Mouse (Mus musculus) ES-Bruce4 (cell line): ENCODE data around the gene Dnajb9. TPM values are rescaled to one million over a fixed set of nuclear protein-coding genes. Genes with fewer than 3 reads are reported as not detected.

ENCODE experiments used
- H3K27ac ChIP-seq: 2 replicates; pipeline ENCODE4 v1.5.1; 2012; ENCODE audit warnings: low read length, inconsistent platforms; ENCODE audit not compliant: insufficient read depth
- H3K27me3 ChIP-seq: 2 replicates; pipeline ENCODE4 v1.6.1; 2012; ENCODE audit warnings: mild to moderate bottlenecking, low read length, inconsistent platforms; ENCODE audit not compliant: control insufficient read depth, poor library complexity, insufficient read depth, severe bottlenecking
- H3K36me3 ChIP-seq: 2 replicates; pipeline ENCODE4 v1.6.1; 2012; ENCODE audit warnings: inconsistent platforms, mild to moderate bottlenecking, low read length, moderate library complexity; ENCODE audit not compliant: control insufficient read depth, poor library complexity, insufficient read depth, severe bottlenecking
- H3K4me1 ChIP-seq: one replicate; pipeline ENCODE4 v1.8.1; 2011; ENCODE audit warnings: low read length; ENCODE audit not compliant: control insufficient read depth, insufficient read depth
- H3K4me3 ChIP-seq: 2 replicates; pipeline ENCODE4 v1.5.1; 2011; ENCODE audit warnings: low read depth, mild to moderate bottlenecking, low read length
- H3K9ac ChIP-seq: 2 replicates; pipeline ENCODE4 v1.6.1; 2012; ENCODE audit warnings: low read depth, mild to moderate bottlenecking, inconsistent platforms; ENCODE audit not compliant: poor library complexity, severe bottlenecking
- H3K9me3 ChIP-seq: replicated peaks from 2 replicates; pipeline ENCODE4 v1.6.1; 2012; ENCODE audit warnings: mild to moderate bottlenecking, low read length, inconsistent platforms; ENCODE audit not compliant: control insufficient read depth, poor library complexity, insufficient read depth, severe bottlenecking
- CTCF ChIP-seq: IDR thresholded peaks from one replicate; pipeline ENCODE4 v1.8.1; 2011; ENCODE audit warnings: low read depth, low read length
- EP300 ChIP-seq: IDR thresholded peaks from 2 replicates; pipeline ENCODE4 v1.6.1; 2011; ENCODE audit warnings: low read depth, low read length; ENCODE audit not compliant: insufficient read depth
- POLR2A ChIP-seq: IDR thresholded peaks from one replicate; pipeline ENCODE4 v1.8.1; 2011; ENCODE audit warnings: low read length; ENCODE audit not compliant: insufficient read depth
- polyA plus RNA-seq: library from polyadenylated mRNA; stranded (reverse); fragments of >200 nt; gene quantifications from 2 replicates; pipeline ENCODE4 v1.2.4, GENCODE M21; 2011; ENCODE audit warnings: low read depth; ENCODE audit not compliant: missing spikeins, insufficient read depth, insufficient read length

Gene Dnajb9
- polyA plus RNA-seq, 1 experiment: 14.2 TPM

GRCm38 (mm10) chr12:44197873-44198525 is 12.1 kb downstream of the Dnajb9 start:
- Histone ChIP-seq H3K9ac (no peak overlapping the region), H3K4me3 (no peak overlapping the region), H3K27ac (no peak overlapping the region), H3K27me3 (no peaks in the 10 kb centered on the region), H3K36me3 (no peaks in the 10 kb centered on the region), H3K9me3 (no peaks in the 10 kb centered on the region), H3K4me1 (no peaks in the 10 kb centered on the region)
- no peak for TF ChIP-seq EP300
- TF ChIP-seq CTCF: no peak
- no peak for TF ChIP-seq POLR2A

- Histone ChIP-seq H3K36me3 (no peaks in the 10 kb centered on the region), H3K27me3 (no peaks in the 10 kb centered on the region), H3K4me3 (no peak overlapping the region), H3K4me1 (no peaks in the 10 kb centered on the region), H3K9ac (no peak overlapping the region), H3K27ac (no peak overlapping the region), H3K9me3 (no peaks in the 10 kb centered on the region)
- no peak for TF ChIP-seq POLR2A
- no peak for TF ChIP-seq CTCF
- no peak for TF ChIP-seq EP300
Measured at GRCm38 (mm10) chr12:44181081-44181982, 28.8 kb downstream of the Dnajb9 start.

GRCm38 (mm10) chr12:44177038-44177355 is 33.1 kb downstream of the Dnajb9 start:
- no peak overlapping the region for H3K9ac ChIP-seq
- no peaks in the 10 kb centered on the region for H3K9me3 ChIP-seq

GRCm38 (mm10) chr12:44176331-44177037 is 33.6 kb downstream of the Dnajb9 start:
- no peaks in the 10 kb centered on the region for H3K9me3 ChIP-seq
- no peak for TF ChIP-seq POLR2A
- TF ChIP-seq EP300: no peak
- no peak for TF ChIP-seq CTCF
- no peak overlapping the region for H3K27ac ChIP-seq
- H3K4me3 ChIP-seq: no peak overlapping the region
- no peaks in the 10 kb centered on the region for H3K36me3 ChIP-seq
- H3K4me1 ChIP-seq: no peaks in the 10 kb centered on the region
- H3K9ac ChIP-seq: no peak overlapping the region
- no peaks in the 10 kb centered on the region for H3K27me3 ChIP-seq

More at GRCm38 (mm10) chr12:44177038-44177355, 33.1 kb downstream of the Dnajb9 start:
- Histone ChIP-seq H3K27me3 (no peaks in the 10 kb centered on the region), H3K27ac (no peak overlapping the region), H3K4me3 (no peak overlapping the region), H3K36me3 (no peaks in the 10 kb centered on the region), H3K4me1 (no peaks in the 10 kb centered on the region)
- TF ChIP-seq POLR2A (no peak), CTCF (no peak), EP300 (no peak)

GRCm38 (mm10) chr12:44166949-44167348 is 43.2 kb downstream of the Dnajb9 start:
- H3K4me1 ChIP-seq: no peaks in the 10 kb centered on the region
- no peak for TF ChIP-seq CTCF
- TF ChIP-seq POLR2A: no peak
- TF ChIP-seq EP300: no peak
- H3K9ac ChIP-seq: no peak overlapping the region
- H3K27ac ChIP-seq: no peak overlapping the region
- H3K9me3 ChIP-seq: no peaks in the 10 kb centered on the region
- H3K4me3 ChIP-seq: no peak overlapping the region
- no peaks in the 10 kb centered on the region for H3K36me3 ChIP-seq
- no peaks in the 10 kb centered on the region for H3K27me3 ChIP-seq

- Histone ChIP-seq H3K9ac (no peak overlapping the region), H3K9me3 (peaks cover 18% of the 10 kb centered on the region), H3K27ac (no peak overlapping the region), H3K4me3 (no peak overlapping the region), H3K4me1 (no peaks in the 10 kb centered on the region), H3K27me3 (no peaks in the 10 kb centered on the region), H3K36me3 (no peaks in the 10 kb centered on the region)
- no peak for TF ChIP-seq CTCF
- no peak for TF ChIP-seq EP300
- no peak for TF ChIP-seq POLR2A
Measured at GRCm38 (mm10) chr12:44159349-44159748, 50.8 kb downstream of the Dnajb9 start.

Other genes starting within 250 kb of the Dnajb9 start
- 66.1 and 69.5 TPM in 2 replicates for gene Pnpla8, start 11.0 kb upstream of the Dnajb9 start, polyA plus RNA-seq
- 2.3 and 2.7 TPM in 2 replicates for gene Nrcam, start 118.6 kb upstream of the Dnajb9 start, polyA plus RNA-seq